Mouse (Mus musculus): ENCODE results near the gene Tmem258.

DNA sequence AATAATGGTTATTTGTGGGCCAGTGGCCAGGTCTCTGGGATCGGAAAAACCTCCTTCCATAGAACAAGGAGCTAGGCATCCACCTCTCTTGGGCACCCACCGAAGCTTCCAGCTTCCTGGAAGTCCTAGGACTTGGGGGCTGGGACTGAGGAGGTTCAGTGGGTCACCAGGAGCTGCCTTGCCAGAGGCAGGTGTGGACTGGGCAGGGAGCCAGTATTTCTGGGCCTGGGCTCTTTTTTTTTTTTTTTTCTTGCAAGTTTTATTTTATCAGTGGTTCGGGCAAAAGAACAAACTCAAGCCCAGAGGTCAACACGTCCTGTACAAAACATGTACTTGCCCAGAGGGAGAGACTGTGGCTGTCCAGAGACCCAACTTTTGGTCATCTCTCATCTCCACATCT, 22.0 kb downstream of the Tmem258 start:
- no peak for TF ChIP-seq CTCF (conservative IDR thresholded peaks at IDR 0.05; ENCODE audit: insufficient read depth, insufficient read length, low read depth, low read length)
- TF ChIP-seq POLR2A (IDR thresholded peaks at IDR 0.05; ENCODE audit: low read depth, low read length), result no peak
